Mouse (Mus musculus) forebrain, postnatal 0 days (tissue): ENCODE measurements around the gene Gm49355. TPM values are rescaled to one million over a fixed set of nuclear protein-coding genes. Genes with fewer than 3 reads are reported as not detected.
"Not testable (repeated sequence)": the region's sequence is repeated elsewhere in the genome, so short reads cannot be mapped to it uniquely, and the experiment has no call there.

Source experiments
- ATAC-seq: fragments of 200-750 bp; cut with Nextera tagmentation; 2 replicates; pipeline ENCODE4 v1.8.0; 2017; ENCODE audit warnings: mild to moderate bottlenecking, moderate library complexity
- DNase-seq: peaks from one replicate; pipeline ENCODE4 v3.0.0-alpha.2; 2015
- H3K27ac ChIP-seq: fragments of 300-500 bp; sonication (generic); 2 replicates; pipeline ENCODE4 v1.5.1; 2014; ENCODE audit warnings: low read depth, mild to moderate bottlenecking, antibody characterized with exemption, low read length, moderate library complexity, mixed read lengths
- H3K27me3 ChIP-seq: fragments of 300-500 bp; sonication (generic); 2 replicates; pipeline ENCODE4 v1.6.1; 2014; ENCODE audit warnings: mild to moderate bottlenecking, low read length, mixed read lengths; ENCODE audit not compliant: insufficient read depth
- H3K36me3 ChIP-seq: fragments of 300-500 bp; sonication (generic); 2 replicates; pipeline ENCODE4 v1.6.1; 2014; ENCODE audit warnings: mild to moderate bottlenecking, moderate library complexity; ENCODE audit not compliant: insufficient read depth
- H3K4me1 ChIP-seq: fragments of 300-500 bp; sonication (generic); 2 replicates; pipeline ENCODE4 v1.6.1; 2014; ENCODE audit warnings: antibody characterized with exemption; ENCODE audit not compliant: insufficient read depth
- H3K4me2 ChIP-seq: fragments of 300-500 bp; sonication (generic); 2 replicates; pipeline ENCODE4 v1.6.1; 2014; ENCODE audit warnings: low read depth, mild to moderate bottlenecking, moderate library complexity
- H3K4me3 ChIP-seq: fragments of 300-500 bp; sonication (generic); 2 replicates; pipeline ENCODE4 v1.5.1; 2014; ENCODE audit warnings: low read depth, low read length, mixed read lengths
- H3K9ac ChIP-seq: fragments of 300-500 bp; sonication (generic); 2 replicates; pipeline ENCODE4 v1.6.1; 2014; ENCODE audit warnings: mild to moderate bottlenecking
- H3K9me3 ChIP-seq: fragments of 300-500 bp; sonication (generic); 2 replicates; pipeline ENCODE4 v1.6.1; 2016; ENCODE audit warnings: low read length
- CTCF ChIP-seq: sonication (generic); IDR thresholded peaks from 2 replicates; pipeline ENCODE4 v1.5.1; 2016; ENCODE audit warnings: antibody characterized with exemption, control low read depth, low read depth
- WGBS: fragments of 180-500 bp; shearing (Covaris S2); extraction: QIAGEN DNeasy Blood & Tissue Kit; methylation state at CpG from one replicate; pipeline ENCODE4 v1.1.7; 2014; 5-methylcytosine and 5-hydroxymethylcytosine counted together
- polyA plus RNA-seq: library from polyadenylated mRNA; unstranded; fragments of >200 nt; fragmentation: Nextera tagmentation; extraction: Ambion mirVana; gene quantifications from 2 replicates; pipeline ENCODE4 v1.2.1, GENCODE M21; 2015
- total RNA-seq: library from RNA; depleted of rRNA; stranded (reverse); fragments of >200 nt; gene quantifications from 2 replicates; pipeline ENCODE4 v1.2.3, GENCODE M21; 2014; rRNA removed

Gm49355 gene
- total RNA-seq (0.15 TPM in 1 of 2 replicates, not detected in the other), polyA plus RNA-seq (0.15 and 0.21 TPM in 2 replicates)

GRCm38 (mm10) chr14:12283641-12284040 lies at the start of gene Gm49355:
Gene Gm49355 (plus strand): TSS chr14:12283976.
- TF ChIP-seq CTCF: no peak
- H3K27me3 ChIP-seq: no peaks in the 10 kb centered on the region

GRCm38 (mm10) chr14:12243726-12244125 lies 40.0 kb upstream of the Gm49355 start:
- Histone ChIP-seq H3K36me3 (no peaks in the 10 kb centered on the region), H3K9me3 (no peaks in the 10 kb centered on the region), H3K27me3 (no peaks in the 10 kb centered on the region), H3K4me2 (no peak overlapping the region), H3K9ac (no peak overlapping the region), H3K27ac (no peak overlapping the region), H3K4me3 (no peak overlapping the region), H3K4me1 (no peaks in the 10 kb centered on the region)
- DNase-seq (no peak), ATAC-seq (no peak)
- no peak for TF ChIP-seq CTCF
- WGBS: 69% methylated on average over 4 of the region's 4 CpGs

More at GRCm38 (mm10) chr14:12283641-12284040, at the start of gene Gm49355:
- Histone ChIP-seq H3K36me3 (no peaks in the 10 kb centered on the region), H3K4me1 (0 out of 2 replicates have a peak, but pooled peaks cover 4% of the 10 kb centered on the region), H3K27ac (peak within 1 kb of the TSS; percentile 74), H3K4me2 (peak within 1 kb of the TSS; percentile 74), H3K4me3 (peak within 1 kb of the TSS; percentile 71), H3K9ac (peak within 1 kb of the TSS; percentile 71), H3K9me3 (no peaks in the 10 kb centered on the region)
- DNase-seq (no peak), ATAC-seq (no peak)
- WGBS: 78% methylated on average over 6 of the region's 6 CpGs

DNA sequence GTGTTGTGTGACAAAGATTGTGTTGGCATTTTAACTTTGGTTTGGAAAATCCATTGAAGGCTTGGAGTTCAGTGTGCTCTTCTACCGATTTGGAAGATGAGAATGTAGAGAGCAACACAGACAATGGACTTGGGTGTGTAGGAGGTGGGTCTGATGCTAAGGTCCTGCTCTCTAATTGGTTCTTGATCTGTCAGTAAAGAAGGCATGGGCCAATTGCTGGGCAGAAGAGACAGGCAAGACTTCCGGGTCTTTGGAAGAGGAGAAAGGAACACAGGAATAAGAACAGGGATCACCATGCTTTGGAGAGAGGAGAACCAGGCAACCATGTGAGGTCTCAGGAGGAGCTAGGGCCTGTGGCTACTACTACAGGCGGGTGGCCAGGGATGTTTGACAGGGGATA lies 7.7 kb upstream of the Gm49355 start:
- ATAC-seq: no peak

DNA sequence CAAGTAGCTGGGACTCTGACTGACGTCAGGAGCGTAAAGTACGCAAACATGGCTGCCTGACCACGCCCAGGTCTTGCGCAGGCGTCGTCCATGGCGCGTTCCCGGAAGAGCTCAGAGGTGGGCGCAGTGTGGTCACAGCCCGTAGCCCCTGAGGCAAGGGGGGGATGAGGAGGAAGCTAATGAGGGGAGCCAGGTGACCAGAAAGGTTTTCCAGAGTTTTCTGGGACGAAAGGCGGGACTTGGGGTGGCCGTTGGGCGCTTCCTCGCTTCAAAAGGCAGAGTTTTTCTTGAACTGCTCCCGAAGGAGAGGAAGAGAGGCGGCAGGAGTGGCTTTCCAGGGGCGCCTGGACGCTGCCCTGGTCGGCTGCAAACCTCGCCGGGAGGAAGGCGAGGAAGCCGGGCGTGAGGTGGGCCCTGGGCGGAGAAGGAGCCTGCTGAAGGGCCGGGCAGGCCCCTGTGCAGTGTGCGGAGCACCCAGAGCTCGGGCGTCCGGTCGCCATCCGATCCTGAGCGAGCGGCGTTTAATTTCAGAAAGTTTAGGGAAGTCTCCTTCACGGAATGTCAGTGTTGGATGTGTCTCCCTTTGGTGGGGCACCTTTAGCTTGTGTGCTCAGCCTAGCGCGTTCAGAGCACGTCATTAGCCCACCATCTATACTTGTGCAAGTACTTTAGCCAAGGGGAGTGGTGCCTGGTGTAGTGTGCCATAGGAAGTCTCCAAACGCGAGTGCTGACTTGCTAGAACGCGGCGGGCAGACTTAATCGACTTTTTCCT lies 551 bp downstream of the Gm49355 start, which contains the start of gene 3830406C13Rik:
Gene 3830406C13Rik (plus strand): TSS at position 33 of the 772 bp plus-strand sequence.
- Histone ChIP-seq H3K9ac (peak within 1 kb of the TSS; percentile 71), H3K4me1 (0 out of 2 replicates have a peak, but pooled peaks cover 4% of the 10 kb centered on the region), H3K27ac (peak within 1 kb of the TSS; percentile 74), H3K4me3 (peak within 1 kb of the TSS; percentile 71), H3K9me3 (no peaks in the 10 kb centered on the region), H3K36me3 (no peaks in the 10 kb centered on the region), H3K4me2 (peak within 1 kb of the TSS; percentile 74), H3K27me3 (no peaks in the 10 kb centered on the region)
- DNase-seq (peak; percentile 91), ATAC-seq (peak; percentile 99)
- peak; percentile 38; the same call in 1 of the 2 replicates for TF ChIP-seq CTCF
- WGBS: under 1% methylated on average over 48 of the region's 48 CpGs

More for the DNA sequence above, 7.7 kb upstream of the Gm49355 start:
- no peaks in the 10 kb centered on the region for H3K36me3 ChIP-seq
- H3K4me3 ChIP-seq: no peak overlapping the region
- H3K4me2 ChIP-seq: no peak overlapping the region
- 73% methylated on average over 3 of the region's 3 CpGs for WGBS
- no peak for DNase-seq
- H3K4me1 ChIP-seq: no peaks in the 10 kb centered on the region
- no peak overlapping the region for H3K9ac ChIP-seq
- TF ChIP-seq CTCF: no peak
- no peak overlapping the region for H3K27ac ChIP-seq
- H3K27me3 ChIP-seq: no peaks in the 10 kb centered on the region; the same call in 1 of the 2 replicates
- H3K9me3 ChIP-seq: no peaks in the 10 kb centered on the region

- DNase-seq, H3K9ac ChIP-seq, ATAC-seq, H3K4me1 ChIP-seq, H3K4me2 ChIP-seq, H3K9me3 ChIP-seq, H3K27ac ChIP-seq, H3K4me3 ChIP-seq, H3K27me3 ChIP-seq, H3K36me3 ChIP-seq: not testable (repeated sequence)
Measured at GRCm38 (mm10) chr14:12289747-12290146, 6.0 kb downstream of the Gm49355 start.

- H3K4me3 ChIP-seq: no peak overlapping the region
- H3K27me3 ChIP-seq: no peaks in the 10 kb centered on the region
- H3K9me3 ChIP-seq: no peaks in the 10 kb centered on the region
- ATAC-seq: peak; percentile 59
- WGBS: 73% methylated on average over 7 of the region's 7 CpGs
- no peak overlapping the region for H3K9ac ChIP-seq
- DNase-seq: peak; percentile 21
- no peak for TF ChIP-seq CTCF
- H3K36me3 ChIP-seq: no peaks in the 10 kb centered on the region; the same call in 1 of the 2 replicates
- no peak overlapping the region for H3K27ac ChIP-seq
- H3K4me2 ChIP-seq: no peak overlapping the region
- no peaks in the 10 kb centered on the region for H3K4me1 ChIP-seq
Measured at GRCm38 (mm10) chr14:12296391-12296790, 12.6 kb downstream of the Gm49355 start.

GRCm38 (mm10) chr14:12299171-12299570 lies 15.4 kb downstream of the Gm49355 start:
- Histone ChIP-seq H3K4me2 (no peak overlapping the region), H3K27me3 (no peaks in the 10 kb centered on the region), H3K9ac (no peak overlapping the region), H3K4me1 (no peaks in the 10 kb centered on the region), H3K36me3 (no peaks in the 10 kb centered on the region; the same call in 1 of the 2 replicates), H3K9me3 (no peaks in the 10 kb centered on the region), H3K27ac (no peak overlapping the region), H3K4me3 (no peak overlapping the region)
- no peak for TF ChIP-seq CTCF
- DNase-seq (no peak), ATAC-seq (no peak)
